Mouse (Mus musculus) stomach, postnatal 0 days (tissue): ENCODE measurements around the gene Ccdc12. TPM values are rescaled to one million over a fixed set of nuclear protein-coding genes. Genes with fewer than 3 reads are reported as not detected.

Experiments
- ATAC-seq: fragments of 200-750 bp; cut with Nextera tagmentation; 2 replicates; pipeline ENCODE4 v1.8.0; 2017; ENCODE audit not compliant: low FRiP score, low TSS enrichment
- DNase-seq: peaks from one replicate; pipeline ENCODE4 v3.0.0-alpha.2; 2016; ENCODE audit warnings: low spot score
- H3K27ac ChIP-seq: fragments of 300-500 bp; sonication (generic); replicated peaks from 2 replicates; pipeline ENCODE4 v1.5.1; 2014; ENCODE audit warnings: mild to moderate bottlenecking, control low read depth
- H3K27me3 ChIP-seq: fragments of 300-500 bp; sonication (generic); 2 replicates; pipeline ENCODE4 v1.6.1; 2014; ENCODE audit warnings: low read length; ENCODE audit not compliant: control insufficient read depth, insufficient read depth
- H3K36me3 ChIP-seq: fragments of 300-500 bp; sonication (generic); 2 replicates; pipeline ENCODE4 v1.6.1; 2014; ENCODE audit warnings: low read length, mixed read lengths; ENCODE audit not compliant: control insufficient read depth, insufficient read depth
- H3K4me1 ChIP-seq: fragments of 300-500 bp; sonication (generic); replicated peaks from 2 replicates; pipeline ENCODE4 v1.6.1; 2014; ENCODE audit warnings: antibody characterized with exemption; ENCODE audit not compliant: control insufficient read depth, insufficient read depth
- H3K4me2 ChIP-seq: fragments of 300-500 bp; sonication (generic); replicated peaks from 2 replicates; pipeline ENCODE4 v1.6.1; 2014; ENCODE audit warnings: low read depth, mild to moderate bottlenecking, control low read depth, moderate library complexity
- H3K4me3 ChIP-seq: fragments of 300-500 bp; sonication (generic); 2 replicates; pipeline ENCODE4 v1.5.1; 2014; ENCODE audit warnings: low read depth, low read length, control low read depth
- H3K9ac ChIP-seq: fragments of 300-500 bp; sonication (generic); 2 replicates; pipeline ENCODE4 v1.6.1; 2014; ENCODE audit warnings: mild to moderate bottlenecking, low read length, control low read depth, mixed read lengths
- H3K9me3 ChIP-seq: fragments of 300-500 bp; sonication (generic); 2 replicates; pipeline ENCODE4 v1.6.1; 2016; ENCODE audit warnings: low read length; ENCODE audit not compliant: control insufficient read depth
- CTCF ChIP-seq: IDR thresholded peaks from 2 replicates; pipeline ENCODE4 v1.5.1; 2016; ENCODE audit warnings: antibody characterized with exemption, low read depth, mild to moderate bottlenecking, moderate library complexity
- EP300 ChIP-seq: optimal IDR thresholded peaks from 2 replicates; pipeline ENCODE3; 2016; ENCODE audit warnings: antibody characterized with exemption
- WGBS: fragments of 180-500 bp; shearing (Covaris S2); extraction: QIAGEN DNeasy Blood & Tissue Kit; methylation state at CpG from one replicate; pipeline ENCODE4 v1.1.7; 2014; 5-methylcytosine and 5-hydroxymethylcytosine counted together
- polyA plus RNA-seq: library from polyadenylated mRNA; unstranded; fragments of >200 nt; fragmentation: Nextera tagmentation; extraction: Ambion mirVana; gene quantifications from 2 replicates; pipeline ENCODE4 v1.2.1, GENCODE M21; 2015

Gene Ccdc12
- polyA plus RNA-seq, 1 experiment from 2014 or later = 139 TPM

- peak overlapping the region; percentile 31 for H3K4me2 ChIP-seq
- no peaks in the 10 kb centered on the region for H3K9me3 ChIP-seq
- 31% methylated on average over 4 of the region's 4 CpGs for WGBS
- H3K9ac ChIP-seq = peak overlapping the region; percentile 54
- ATAC-seq (peak; percentile 69), DNase-seq (peak; percentile 71)
- H3K4me3 ChIP-seq = no peak overlapping the region
- TF ChIP-seq CTCF (no peak), EP300 (no peak)
- H3K4me1 ChIP-seq = peaks cover 2% of the 10 kb centered on the region
- peak overlapping the region; percentile 98 for H3K27ac ChIP-seq
- H3K36me3 ChIP-seq = no peaks in the 10 kb centered on the region
- no peaks in the 10 kb centered on the region for H3K27me3 ChIP-seq
These were observed 27.3 kb downstream of the Ccdc12 start for GRCm38 (mm10) chr9:110683574-110684099.

GRCm38 (mm10) chr9:110684100-110684831 is 28.0 kb downstream of the Ccdc12 start:
- H3K4me2 ChIP-seq = peak overlapping the region; percentile 32
- no peaks in the 10 kb centered on the region for H3K9me3 ChIP-seq
- H3K36me3 ChIP-seq = no peaks in the 10 kb centered on the region
- 44% methylated on average over 6 of the region's 6 CpGs for WGBS
- H3K9ac ChIP-seq = peak overlapping the region; percentile 52
- no peak overlapping the region for H3K4me3 ChIP-seq
- H3K4me1 ChIP-seq = peaks cover 2% of the 10 kb centered on the region
- ATAC-seq (peak; percentile 87), DNase-seq (peak; percentile 93)
- H3K27me3 ChIP-seq = no peaks in the 10 kb centered on the region
- TF ChIP-seq EP300 (no peak), CTCF (no peak)
- peak overlapping the region; percentile 98 for H3K27ac ChIP-seq

GRCm38 (mm10) chr9:110685187-110685586 is 28.9 kb downstream of the Ccdc12 start:
- TF ChIP-seq EP300 (no peak), CTCF (no peak)
- WGBS = 71% methylated on average over 8 of the region's 8 CpGs
- H3K9ac ChIP-seq = peak overlapping the region; percentile 52
- ATAC-seq (peak; percentile 14; the same call in 1 of the 2 replicates), DNase-seq (no peak)
- peaks cover 2% of the 10 kb centered on the region for H3K4me1 ChIP-seq
- H3K27me3 ChIP-seq = no peaks in the 10 kb centered on the region
- no peak overlapping the region for H3K4me3 ChIP-seq
- no peaks in the 10 kb centered on the region for H3K36me3 ChIP-seq
- H3K9me3 ChIP-seq = no peaks in the 10 kb centered on the region
- peak overlapping the region; percentile 98 for H3K27ac ChIP-seq
- no peak overlapping the region for H3K4me2 ChIP-seq

- no peaks in the 10 kb centered on the region for H3K27me3 ChIP-seq
- no peak overlapping the region for H3K4me3 ChIP-seq
- H3K27ac ChIP-seq = peak overlapping the region; percentile 98
- peak; percentile 76 for DNase-seq
- no peaks in the 10 kb centered on the region for H3K9me3 ChIP-seq
- H3K4me2 ChIP-seq = no peak overlapping the region
- ATAC-seq = peak; percentile 76
- H3K4me1 ChIP-seq = peaks cover 2% of the 10 kb centered on the region
- peak overlapping the region; percentile 31; the same call in 1 of the 2 replicates for H3K9ac ChIP-seq
- 59% methylated on average over 5 of the region's 5 CpGs for WGBS
- peak; percentile 84 for TF ChIP-seq EP300
- TF ChIP-seq CTCF = no peak
- no peaks in the 10 kb centered on the region for H3K36me3 ChIP-seq
These were observed 29.3 kb downstream of the Ccdc12 start for GRCm38 (mm10) chr9:110685591-110685990.

GRCm38 (mm10) chr9:110686472-110686871 is 30.2 kb downstream of the Ccdc12 start:
- H3K4me3 ChIP-seq = no peak overlapping the region
- H3K36me3 ChIP-seq = no peaks in the 10 kb centered on the region
- H3K4me1 ChIP-seq = peaks cover 2% of the 10 kb centered on the region
- H3K9ac ChIP-seq = 0 out of 2 replicates have a peak overlapping the region, but pooled peaks have one; percentile 23
- no peak for DNase-seq
- 36% methylated on average over 3 of the region's 3 CpGs for WGBS
- no peak overlapping the region for H3K4me2 ChIP-seq
- no peak for TF ChIP-seq EP300
- no peak for TF ChIP-seq CTCF
- ATAC-seq = no peak
- H3K27me3 ChIP-seq = no peaks in the 10 kb centered on the region
- no peaks in the 10 kb centered on the region for H3K9me3 ChIP-seq
- H3K27ac ChIP-seq = peak overlapping the region; percentile 98

- no peaks in the 10 kb centered on the region for H3K27me3 ChIP-seq
- no peaks in the 10 kb centered on the region for H3K9me3 ChIP-seq
- 73% methylated on average over 5 of the region's 5 CpGs for WGBS
- DNase-seq (peak; percentile 41), ATAC-seq (no peak)
- no peak overlapping the region for H3K4me3 ChIP-seq
- H3K9ac ChIP-seq = no peak overlapping the region
- H3K27ac ChIP-seq = peak overlapping the region; percentile 98
- TF ChIP-seq EP300 = no peak
- TF ChIP-seq CTCF = peak; percentile 50
- H3K4me2 ChIP-seq = no peak overlapping the region
- H3K4me1 ChIP-seq = peaks cover 2% of the 10 kb centered on the region
- H3K36me3 ChIP-seq = no peaks in the 10 kb centered on the region
These were observed 30.8 kb downstream of the Ccdc12 start for GRCm38 (mm10) chr9:110687061-110687460.
